Mouse (Mus musculus): ENCODE measurements around the gene Gm32742. TPM values are rescaled to one million over a fixed set of nuclear protein-coding genes. Genes with fewer than 3 reads are reported as not detected.
A peak's percentile ranks its signal among the peaks of the same experiment; 100 is the strongest.

Gm32742 gene
- polyA plus RNA-seq, 1 experiment from 2014 or later, result not detected

GRCm38 (mm10) chr9:51101756-51102425, 63.4 kb downstream of the Gm32742 start, which contains the start of gene 4833427G06Rik:
TSS of gene 4833427G06Rik (minus strand) at chr9:51102078.
- Histone ChIP-seq H3K4me3 (peak within 1 kb of the TSS; percentile 55), H3K36me3 (ENCODE audit: poor library complexity, severe bottlenecking) (no peaks in the 10 kb centered on the region), H3K4me2 (peak within 1 kb of the TSS; percentile 100), H3K4me1 (peaks cover 18% of the 10 kb centered on the region), H3K9me3 (replicated peaks) (no peaks in the 10 kb centered on the region), H3K27me3 (peaks cover 27% of the 10 kb centered on the region), H3K27ac (no peak within 1 kb of the TSS), H3K9ac (peak within 1 kb of the TSS; percentile 22; the same call in 1 of the 2 replicates)
- 8% methylated on average over 27 of the region's 27 CpGs for WGBS
- peak; percentile 65; the same call in 1 of the 2 replicates for ATAC-seq

- ATAC-seq, result no peak
- Histone ChIP-seq H3K36me3 (ENCODE audit: poor library complexity, severe bottlenecking) (no peaks in the 10 kb centered on the region), H3K4me3 (no peak overlapping the region), H3K27me3 (0 out of 2 replicates have a peak, but pooled peaks cover 7% of the 10 kb centered on the region), H3K27ac (no peak overlapping the region), H3K9ac (no peak overlapping the region), H3K4me1 (no peaks in the 10 kb centered on the region), H3K4me2 (no peak overlapping the region), H3K9me3 (replicated peaks) (no peaks in the 10 kb centered on the region)
- WGBS, result 48% methylated on average over 2 of the region's 2 CpGs
These were observed 69.0 kb downstream of the Gm32742 start for GRCm38 (mm10) chr9:51096306-51096705.

- H3K27me3 ChIP-seq, result no peaks in the 10 kb centered on the region
- no peak overlapping the region for H3K27ac ChIP-seq
- no peak overlapping the region for H3K4me2 ChIP-seq
- 84% methylated on average over 5 of the region's 5 CpGs for WGBS
- ATAC-seq, result no peak
- no peaks in the 10 kb centered on the region for H3K4me1 ChIP-seq
- H3K9me3 ChIP-seq (replicated peaks), result no peaks in the 10 kb centered on the region
- H3K36me3 ChIP-seq (ENCODE audit: poor library complexity, severe bottlenecking), result no peaks in the 10 kb centered on the region
- no peak overlapping the region for H3K4me3 ChIP-seq
- H3K9ac ChIP-seq, result no peak overlapping the region
These were observed 71.6 kb downstream of the Gm32742 start for GRCm38 (mm10) chr9:51093697-51094096.

GRCm38 (mm10) chr9:51081614-51082013, 83.7 kb downstream of the Gm32742 start:
- no peaks in the 10 kb centered on the region for H3K36me3 ChIP-seq (ENCODE audit: poor library complexity, severe bottlenecking)
- ATAC-seq, result no peak
- H3K9me3 ChIP-seq (replicated peaks), result no peaks in the 10 kb centered on the region
- H3K27ac ChIP-seq, result no peak overlapping the region
- no peak overlapping the region for H3K4me3 ChIP-seq
- no peaks in the 10 kb centered on the region for H3K27me3 ChIP-seq
- no peak overlapping the region for H3K9ac ChIP-seq
- peaks cover 9% of the 10 kb centered on the region for H3K4me1 ChIP-seq
- WGBS, result 87% methylated on average over 5 of the region's 5 CpGs
- no peak overlapping the region for H3K4me2 ChIP-seq

MicroRNAs encoded within 50 kb of the gene (microRNA counts, 519-probe panel; counts per million panel counts)
- 177 counts per million, percentile 53 among the panel's probes with 10 or more counts for microRNA mmu-miR-34b-3p
- 1,391 counts per million, percentile 55 among the panel's probes with 10 or more counts for microRNA mmu-miR-34b-5p
- microRNA mmu-miR-34c, result 5,143 counts per million, percentile 91 among the panel's probes with 10 or more counts

Small RNAs within 50 kb of the gene (microRNA-seq; reads per million reads assigned to microRNA genes)
- 16.9 reads per million, percentile 28 among the genes with 10 or more reads in this experiment for gene Mir34b
- 522 reads per million, percentile 71 among the genes with 10 or more reads in this experiment for gene Mir34c

Other genes starting within 250 kb of the Gm32742 start
- 14.4 and 15.1 TPM in 2 replicates for gene Sik2, start 156.4 kb downstream of the Gm32742 start, polyA plus RNA-seq (2015; fragmentation: Nextera tagmentation; extraction: Ambion mirVana)
- not detected in 2 replicates for gene Btg4, start 104.6 kb downstream of the Gm32742 start, polyA plus RNA-seq (2015; fragmentation: Nextera tagmentation; extraction: Ambion mirVana)
- 0.73 and 1.2 TPM in 2 replicates for gene Layn, start 88.4 kb downstream of the Gm32742 start, polyA plus RNA-seq (2015; fragmentation: Nextera tagmentation; extraction: Ambion mirVana)
- gene 4833427G06Rik, start 63.4 kb downstream of the Gm32742 start, polyA plus RNA-seq (2015; fragmentation: Nextera tagmentation; extraction: Ambion mirVana), result 0.46 and 1.3 TPM in 2 replicates
- gene Pou2af1, start 48.2 kb upstream of the Gm32742 start, polyA plus RNA-seq (2015; fragmentation: Nextera tagmentation; extraction: Ambion mirVana), result 0.06 and 0.09 TPM in 2 replicates
- gene Colca2, start 113.1 kb upstream of the Gm32742 start, polyA plus RNA-seq (2015; fragmentation: Nextera tagmentation; extraction: Ambion mirVana), result 0.70 and 0.97 TPM in 2 replicates
- gene 1810046K07Rik, start 163.4 kb upstream of the Gm32742 start, polyA plus RNA-seq (2015; fragmentation: Nextera tagmentation; extraction: Ambion mirVana), result not detected in 2 replicates